Mouse (Mus musculus) MEL (cell line): ENCODE data around the gene Lpar3.

Experiments used
- BHLHE40 ChIP-seq: IDR thresholded peaks from 2 replicates; pipeline ENCODE4 v1.6.1; 2012; ENCODE audit warnings: low read depth, mild to moderate bottlenecking, inconsistent platforms, low read length, improper control_type of control experiment, borderline replicate concordance
- CTCF ChIP-seq, 3 experiments: IDR thresholded peaks in 2 of 3; conservative IDR thresholded peaks in 1 of 3; 2 replicates each; pipeline ENCODE4 v1.5.1; 2011 to 2012; ENCODE audit warnings: low read length in 3 of 3, low read depth in 2 of 3, mild to moderate bottlenecking in 2 of 3, improper control_type of control experiment in 1 of 3, inconsistent platforms in 1 of 3, mixed read lengths in 1 of 3, moderate library complexity in 1 of 3; ENCODE audit not compliant: control insufficient read depth in 1 of 3, insufficient read depth in 1 of 3, poor library complexity in 1 of 3, severe bottlenecking in 1 of 3
- JUND ChIP-seq: IDR thresholded peaks from 2 replicates; pipeline ENCODE4 v1.6.1; 2011; ENCODE audit warnings: low read depth, mild to moderate bottlenecking, improper control_type of control experiment, low read length
- MAX ChIP-seq: IDR thresholded peaks from 2 replicates; pipeline ENCODE4 v1.6.1; 2011; ENCODE audit warnings: low read length, improper control_type of control experiment
- MEF2A ChIP-seq: IDR thresholded peaks from 2 replicates; pipeline ENCODE4 v1.6.1; 2014; ENCODE audit warnings: low read depth, mild to moderate bottlenecking, inconsistent platforms, low read length, improper control_type of control experiment; ENCODE audit not compliant: poor library complexity, insufficient replicate concordance, severe bottlenecking; ENCODE audit errors: extremely low read depth
- POLR2A ChIP-seq, 2 experiments: IDR thresholded peaks; 2 replicates each; pipeline ENCODE4 v1.6.1; 2011 to 2012; ENCODE audit warnings: low read length in 2 of 2, mild to moderate bottlenecking in 2 of 2, control low read depth in 1 of 2, improper control_type of control experiment in 1 of 2, low read depth in 1 of 2, moderate library complexity in 1 of 2; ENCODE audit not compliant: control insufficient read depth in 1 of 2, insufficient read depth in 1 of 2, poor library complexity in 1 of 2
- POLR2AphosphoS5 ChIP-seq: IDR thresholded peaks from 2 replicates; pipeline ENCODE4 v1.6.1; 2012; ENCODE audit warnings: low read depth, borderline replicate concordance, mild to moderate bottlenecking, inconsistent platforms, low read length, moderate library complexity, mixed read lengths
- SMC3 ChIP-seq: IDR thresholded peaks from 2 replicates; pipeline ENCODE4 v1.6.1; 2011; ENCODE audit warnings: low read depth, low read length, improper control_type of control experiment
- UBTF ChIP-seq: IDR thresholded peaks from 2 replicates; pipeline ENCODE4 v1.6.1; 2012; ENCODE audit warnings: low read depth, mild to moderate bottlenecking, inconsistent platforms, low read length, improper control_type of control experiment, moderate library complexity, borderline replicate concordance; ENCODE audit not compliant: insufficient read depth
- USF1 ChIP-seq: IDR thresholded peaks from 2 replicates; pipeline ENCODE4 v1.6.1; 2014; ENCODE audit warnings: low read depth, mild to moderate bottlenecking, inconsistent platforms, low read length, improper control_type of control experiment, moderate library complexity

DNA sequence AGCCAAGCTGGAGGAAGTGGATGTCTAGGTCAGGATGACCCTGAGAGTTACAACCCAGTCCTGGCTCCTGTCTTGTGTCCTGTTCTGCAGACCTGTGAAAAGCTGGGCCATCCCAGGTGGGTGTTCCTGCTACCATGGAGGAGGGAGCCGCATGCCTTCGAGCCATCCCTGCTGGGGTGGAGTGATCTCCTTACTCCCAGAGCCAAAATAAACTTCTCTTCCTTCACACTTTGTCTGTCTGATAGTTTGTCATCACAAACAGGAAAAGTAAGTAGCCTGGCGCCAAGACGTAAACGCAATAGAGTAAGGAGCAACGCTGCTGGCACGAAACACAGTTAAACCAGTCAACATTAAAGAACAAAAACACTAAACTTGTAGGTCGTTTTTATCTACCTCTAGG lies 95.5 kb downstream of the Lpar3 start:
- no peak for TF ChIP-seq CTCF (IDR thresholded peaks at IDR 0.05 in 2 of 3, conservative IDR thresholded peaks at IDR 0.05 in 1 of 3; ENCODE audit: control insufficient read depth in 1 of 3, insufficient read depth in 1 of 3, low read depth in 2 of 3, low read length in 3 of 3, poor library complexity in 1 of 3, severe bottlenecking in 1 of 3)
- no peak for TF ChIP-seq POLR2AphosphoS5
- TF ChIP-seq MEF2A, result no peak
- no peak for TF ChIP-seq UBTF
- TF ChIP-seq POLR2A (IDR thresholded peaks at IDR 0.05; ENCODE audit: control insufficient read depth in 1 of 2, insufficient read depth in 1 of 2, low read depth in 1 of 2, low read length in 2 of 2, poor library complexity in 1 of 2), result no peak
- TF ChIP-seq JUND, result no peak
- no peak for TF ChIP-seq MAX
- no peak for TF ChIP-seq USF1
- no peak for TF ChIP-seq SMC3
- TF ChIP-seq BHLHE40, result no peak
